Mouse (Mus musculus): ENCODE measurements at regions not wholly inside any gene's neighbourhood (a gene's known extent, or its start where the extent isn't known, plus 50 kb on each side); places are given as distances from the start of the nearest gene placed in this dataset.
"Not testable (repeated sequence)": the region's sequence is repeated elsewhere in the genome, so short reads cannot be mapped to it uniquely, and the experiment has no call there.

DNA sequence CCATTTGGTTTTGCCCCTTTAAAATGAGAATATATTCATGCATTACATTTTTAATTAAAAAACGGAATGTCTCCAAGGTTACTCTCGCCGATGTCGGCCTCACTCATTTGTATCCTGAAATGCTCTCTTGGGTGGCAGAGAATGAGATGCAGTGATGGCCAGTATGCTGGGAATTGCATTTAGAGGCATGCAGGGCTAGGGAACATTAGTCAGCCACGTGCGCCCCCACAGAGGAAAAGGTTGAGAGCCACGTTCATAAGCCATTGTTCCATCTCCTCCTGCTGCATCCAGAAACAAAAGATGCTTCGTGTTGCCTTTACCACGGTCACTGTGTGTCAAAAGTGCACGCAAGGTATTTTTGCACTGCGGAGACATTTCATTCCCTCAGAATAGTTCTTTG lies 172.9 kb upstream of the Pmfbp1 start:
- DNase-seq = no peak

DNA sequence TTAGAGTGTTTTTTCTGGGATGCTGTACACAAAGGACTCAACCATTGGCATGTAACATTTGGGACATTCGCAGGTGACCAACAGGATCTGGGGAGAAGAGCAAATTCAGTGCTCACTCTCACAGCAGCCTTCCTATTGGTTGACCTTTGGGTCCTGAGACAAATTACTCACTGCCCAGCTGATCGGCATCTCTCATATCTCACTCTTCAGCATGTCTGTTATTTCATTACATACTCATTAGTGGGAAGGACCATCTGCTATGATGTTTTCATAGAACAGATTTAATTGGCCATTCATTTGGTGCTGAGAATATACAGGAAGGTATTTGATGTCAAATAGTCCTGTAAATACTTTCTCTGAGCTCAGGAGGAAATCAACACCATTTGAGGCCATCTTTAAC lies 170.5 kb upstream of the Pmfbp1 start:
- no peak for DNase-seq

DNA sequence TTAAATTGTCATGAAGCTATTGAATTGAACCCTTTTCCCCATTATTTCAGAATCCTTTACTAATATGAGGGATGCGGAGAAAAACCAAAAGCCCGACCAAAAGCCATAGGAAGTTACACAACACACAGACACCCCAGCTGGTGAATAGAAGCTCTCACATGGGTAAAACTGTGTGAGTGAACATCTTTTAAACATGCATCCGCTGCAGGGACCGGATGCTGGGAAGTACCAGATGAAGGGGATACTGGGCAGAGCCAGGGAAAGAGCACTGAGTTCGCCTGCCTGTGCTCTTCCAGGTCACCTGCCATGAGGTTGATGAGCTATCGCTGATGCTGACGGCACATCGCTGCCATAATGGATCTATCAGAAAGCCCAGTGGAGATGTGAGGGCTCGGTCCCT lies 169.6 kb upstream of the Pmfbp1 start:
- no peak for DNase-seq

DNA sequence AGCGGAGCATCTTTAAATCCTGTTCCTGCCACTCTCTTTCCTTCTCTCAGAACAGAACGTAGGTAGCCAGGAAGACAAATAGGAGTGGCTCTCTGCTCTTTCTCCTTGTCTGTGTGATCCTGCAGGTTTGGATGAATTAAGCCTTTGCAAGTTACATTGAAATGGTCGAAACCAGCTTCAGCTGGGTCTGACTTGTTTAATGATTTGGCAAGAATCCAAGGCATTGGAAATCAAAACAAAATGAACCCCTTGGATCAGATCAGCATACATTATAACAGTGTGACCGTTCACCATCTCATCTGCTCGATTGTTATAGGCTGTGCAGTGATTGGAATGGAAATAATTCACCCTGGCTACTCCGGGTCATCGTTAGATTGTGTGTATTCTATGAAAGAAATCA lies 157.6 kb upstream of the Pmfbp1 start:
- no peak for DNase-seq

DNA sequence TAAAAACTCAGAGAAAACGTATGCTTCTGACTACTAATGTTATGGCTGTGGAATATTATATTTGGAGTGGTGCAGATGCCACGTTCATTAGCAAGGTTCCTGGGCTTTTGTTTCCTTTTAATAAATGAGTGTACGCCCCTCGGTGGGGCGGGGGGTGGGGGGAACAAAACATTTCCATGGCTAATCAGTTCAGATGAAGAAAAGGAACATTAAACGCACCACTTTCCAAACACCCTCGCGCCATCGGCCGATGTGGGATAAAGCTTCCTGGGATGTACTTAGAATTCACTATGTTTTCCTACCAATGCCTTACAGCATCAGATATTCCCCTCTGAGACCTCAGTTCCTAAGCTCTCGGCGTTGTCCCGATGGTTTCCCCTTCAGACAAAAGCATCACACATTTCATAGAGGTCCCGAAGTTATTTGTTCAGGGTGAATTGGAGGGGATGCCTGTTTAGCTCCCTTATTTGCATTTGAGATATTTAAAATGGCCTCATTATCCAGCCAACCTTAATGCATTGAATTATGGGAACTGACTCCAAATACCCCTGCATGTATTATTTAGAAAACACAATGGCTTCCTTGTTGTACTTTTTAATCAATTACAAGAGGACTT lies 155.5 kb upstream of the Pmfbp1 start:
- DNase-seq = no peak

DNA sequence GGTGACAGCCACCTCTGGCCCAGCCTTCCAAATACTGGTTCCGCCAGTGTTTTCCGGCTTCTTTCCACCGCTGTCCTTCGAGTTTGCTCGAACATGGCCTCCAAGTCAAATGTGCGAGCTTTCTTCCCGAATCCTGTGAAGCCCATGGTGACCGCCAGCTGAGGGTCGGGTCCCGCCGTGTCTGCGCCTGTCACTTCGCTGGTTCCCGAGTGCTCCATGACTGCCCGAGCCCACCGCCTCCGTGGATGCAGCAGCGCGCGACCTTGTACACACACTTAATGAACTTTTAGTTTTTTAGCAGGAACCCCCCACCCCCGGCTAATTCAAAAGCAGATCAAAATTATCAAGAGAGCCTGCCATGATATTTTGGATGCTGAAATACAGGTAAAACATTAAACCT lies 153.2 kb upstream of the Pmfbp1 start:
- not testable (repeated sequence) for DNase-seq

DNA sequence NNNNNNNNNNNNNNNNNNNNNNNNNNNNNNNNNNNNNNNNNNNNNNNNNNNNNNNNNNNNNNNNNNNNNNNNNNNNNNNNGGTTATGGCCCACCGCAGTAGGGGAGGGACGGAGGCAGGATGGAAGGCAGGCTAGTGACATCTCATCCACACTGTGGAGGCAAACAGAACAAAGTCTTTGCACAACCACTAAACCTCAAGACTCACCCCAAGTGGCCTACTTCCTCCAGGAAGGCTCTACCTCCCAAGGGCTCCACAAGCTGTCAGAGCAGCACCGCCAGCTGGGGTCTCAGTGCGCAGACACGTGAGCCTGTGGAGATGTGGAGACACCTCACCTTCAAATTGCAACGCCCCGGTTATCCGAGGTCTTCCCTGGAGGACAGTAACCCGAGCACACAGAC lies 138.7 kb upstream of the Pmfbp1 start:
- DNase-seq = no peak

DNA sequence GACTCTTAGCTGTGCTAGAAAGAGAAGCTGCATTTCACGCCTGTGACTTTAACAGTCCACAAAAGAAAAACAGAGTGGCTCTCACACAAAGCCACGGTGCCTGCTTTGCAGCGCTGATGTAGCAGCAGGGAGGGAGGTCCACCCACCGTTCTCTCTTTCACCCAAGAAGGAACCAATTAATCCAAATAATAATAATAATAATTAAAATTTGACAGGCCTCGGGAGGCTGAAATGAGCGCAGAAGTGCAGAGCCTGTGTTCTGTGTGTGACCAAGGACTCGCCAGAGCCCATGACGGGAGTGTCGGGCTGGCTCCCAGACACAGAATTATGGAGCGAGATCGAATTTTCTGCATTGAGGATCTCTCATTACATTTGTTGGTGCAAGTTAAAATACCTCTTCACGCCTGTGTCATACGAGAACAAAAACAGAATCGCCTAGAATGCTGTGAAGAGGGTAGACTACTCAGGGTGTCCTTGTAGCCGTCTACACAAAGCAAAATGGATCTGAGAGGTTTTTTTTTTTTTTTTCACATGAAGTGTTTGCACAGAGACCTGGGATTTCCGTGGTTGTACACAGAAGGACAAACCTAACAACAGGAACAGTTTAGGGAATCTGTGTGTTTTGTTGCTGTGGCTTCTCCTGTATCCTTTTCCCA lies 134.3 kb upstream of the Pmfbp1 start:
- DNase-seq = no peak

DNA sequence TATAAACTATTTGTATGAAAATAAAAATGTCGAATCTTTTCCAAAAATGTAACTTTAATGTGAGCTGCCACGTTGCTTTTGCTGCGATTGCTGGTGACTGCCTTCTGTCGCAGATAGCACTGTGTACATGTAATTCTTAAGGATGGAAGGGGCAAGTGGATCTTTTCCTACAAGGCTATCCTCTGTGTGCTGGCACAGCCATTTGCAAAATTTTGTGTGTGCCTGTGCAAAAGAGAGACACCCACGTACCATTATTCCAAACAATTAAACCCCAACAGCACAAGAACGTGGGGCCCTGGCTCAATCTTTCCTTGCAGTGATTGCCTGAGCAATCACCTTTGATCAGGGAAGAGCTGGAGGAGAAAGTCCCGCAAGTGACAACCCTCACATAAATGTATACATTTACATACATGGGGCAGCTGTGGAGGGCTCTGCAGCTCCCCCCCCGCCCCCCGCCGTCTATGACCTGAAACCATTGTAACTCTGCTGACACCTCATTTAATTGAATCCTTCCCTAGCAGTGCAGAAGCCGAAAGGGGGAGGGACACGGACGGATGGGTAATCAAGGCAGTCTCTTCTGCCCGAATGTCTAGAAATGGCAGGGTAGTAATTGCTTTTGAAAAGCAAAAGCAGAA lies 133.6 kb upstream of the Pmfbp1 start:
- no peak for DNase-seq

DNA sequence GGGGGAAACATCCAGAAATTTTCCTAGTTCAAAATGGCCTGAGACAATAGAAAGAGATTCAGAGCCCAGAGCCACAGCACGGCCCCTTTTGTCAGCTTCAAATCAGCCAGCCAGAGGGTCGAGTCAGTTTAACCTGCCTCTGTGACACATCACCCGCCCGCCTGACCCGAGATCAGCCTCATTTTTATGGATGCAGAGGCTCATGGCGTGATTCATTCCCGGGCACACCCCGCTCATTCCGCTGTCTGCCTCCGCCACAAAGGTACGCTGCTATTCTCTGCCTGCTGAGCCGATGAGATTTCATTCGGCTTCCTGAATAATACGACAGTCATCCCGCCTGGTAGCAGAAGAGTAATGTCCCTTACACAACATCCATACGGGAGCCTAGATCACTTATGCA lies 132.9 kb upstream of the Pmfbp1 start:
- DNase-seq = no peak

DNA sequence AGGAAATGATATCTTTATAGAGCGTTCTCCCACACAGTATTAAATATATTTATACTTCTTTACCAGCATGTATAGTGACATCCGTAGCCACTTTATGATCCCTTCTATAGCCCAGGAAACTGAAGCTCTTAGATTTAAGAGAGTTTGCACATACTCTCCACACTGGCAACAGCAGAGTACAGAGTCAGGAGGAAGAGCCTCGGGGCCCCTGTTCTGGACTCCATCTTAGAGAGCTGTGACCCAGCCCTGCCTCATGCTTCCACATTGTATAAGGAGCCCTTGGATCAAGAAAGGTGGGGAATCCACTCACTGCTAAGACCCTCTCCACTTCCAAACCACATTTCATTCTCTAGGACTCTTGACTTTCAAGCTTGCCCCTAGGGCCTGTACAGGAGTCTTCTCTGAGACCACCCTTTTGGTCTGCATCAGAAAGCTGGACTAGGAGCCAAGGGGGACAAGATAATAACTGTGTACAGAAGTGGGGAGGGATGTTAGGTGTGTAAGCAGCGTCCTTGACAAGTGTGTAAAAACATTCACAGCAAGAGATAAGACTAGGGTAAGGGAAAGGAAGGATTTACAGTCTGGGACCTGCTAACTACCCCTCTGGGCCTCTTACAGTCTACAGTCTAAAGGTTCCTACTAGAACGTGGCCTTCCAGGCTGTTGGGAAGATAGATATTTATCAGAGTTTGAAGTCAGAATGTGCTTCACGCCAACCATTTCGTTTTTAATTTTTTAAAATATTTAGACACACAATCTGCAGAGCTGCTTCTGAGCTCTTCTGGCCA lies 132.1 kb upstream of the Pmfbp1 start:
- no peak for DNase-seq

DNA sequence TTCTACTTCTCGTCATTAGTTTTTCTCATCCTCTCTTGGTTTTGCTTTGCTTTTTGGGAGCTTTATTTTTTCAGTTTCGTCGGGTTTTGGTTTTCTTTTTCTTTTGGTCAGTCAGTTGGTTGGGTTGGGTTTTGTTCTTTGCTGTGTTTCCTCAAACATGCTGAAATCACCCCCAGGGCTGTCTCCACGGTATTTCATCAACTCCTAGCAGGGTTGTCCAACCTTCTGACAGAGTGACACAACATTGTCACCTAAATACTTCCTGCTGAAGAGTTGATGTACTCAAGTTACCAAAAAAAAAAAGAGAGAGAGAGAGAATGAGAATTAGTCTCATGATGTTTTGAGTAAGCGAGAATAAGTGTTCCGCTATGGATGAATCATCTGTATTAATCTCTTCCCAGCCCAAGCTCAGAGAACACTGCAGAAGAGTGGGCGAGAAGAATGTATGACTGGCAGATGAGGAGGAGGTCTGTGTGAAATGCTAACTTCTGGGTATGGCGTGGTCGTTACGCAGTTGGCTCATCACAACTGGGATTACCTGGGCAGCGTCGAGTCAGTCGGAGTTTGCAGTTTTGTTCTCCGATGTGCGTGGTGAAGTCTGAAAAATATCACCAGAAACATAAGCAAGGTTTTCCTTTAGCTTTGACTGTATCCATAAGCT lies 130.5 kb upstream of the Pmfbp1 start:
- DNase-seq = no peak

DNA sequence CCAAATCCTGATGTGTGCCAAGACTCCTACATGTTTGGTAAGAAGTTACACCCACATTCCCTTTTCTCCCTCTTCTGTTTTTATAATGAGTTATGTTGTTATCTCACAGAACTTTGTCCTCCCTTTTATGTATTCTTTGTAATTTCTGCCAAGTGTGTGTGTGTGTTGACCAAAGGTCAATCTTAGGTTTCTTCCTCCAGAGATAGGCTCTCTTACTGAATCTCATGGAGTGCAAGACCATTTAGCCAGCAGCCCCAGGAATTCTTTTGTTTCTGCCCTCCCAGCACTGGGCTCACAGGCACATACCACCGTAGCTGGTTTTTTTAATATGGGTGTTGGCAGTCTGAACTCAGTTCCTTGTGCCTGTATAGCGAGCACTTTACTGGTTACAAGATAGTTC lies 119.8 kb upstream of the Pmfbp1 start:
- no peak for DNase-seq

DNA sequence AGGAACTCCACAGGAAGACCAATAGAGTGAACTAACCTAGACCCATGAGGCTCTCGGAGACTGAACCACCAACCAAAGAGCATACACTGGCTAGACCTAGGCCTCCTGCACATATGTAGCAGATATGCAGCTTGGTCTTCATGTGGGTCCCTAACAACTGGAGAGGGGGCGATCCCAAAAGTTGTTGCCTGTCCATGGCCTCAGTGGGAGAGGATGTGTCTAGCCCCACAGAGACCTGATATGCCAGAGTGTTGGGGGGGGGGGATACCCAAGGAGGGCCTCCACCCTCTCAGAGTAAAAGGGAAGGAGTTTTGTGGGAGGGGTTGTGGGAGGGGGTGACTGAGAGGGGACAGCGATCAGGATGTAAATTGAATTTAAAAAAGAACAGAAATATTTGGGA lies 108.9 kb upstream of the Pmfbp1 start:
- no peak for DNase-seq

DNA sequence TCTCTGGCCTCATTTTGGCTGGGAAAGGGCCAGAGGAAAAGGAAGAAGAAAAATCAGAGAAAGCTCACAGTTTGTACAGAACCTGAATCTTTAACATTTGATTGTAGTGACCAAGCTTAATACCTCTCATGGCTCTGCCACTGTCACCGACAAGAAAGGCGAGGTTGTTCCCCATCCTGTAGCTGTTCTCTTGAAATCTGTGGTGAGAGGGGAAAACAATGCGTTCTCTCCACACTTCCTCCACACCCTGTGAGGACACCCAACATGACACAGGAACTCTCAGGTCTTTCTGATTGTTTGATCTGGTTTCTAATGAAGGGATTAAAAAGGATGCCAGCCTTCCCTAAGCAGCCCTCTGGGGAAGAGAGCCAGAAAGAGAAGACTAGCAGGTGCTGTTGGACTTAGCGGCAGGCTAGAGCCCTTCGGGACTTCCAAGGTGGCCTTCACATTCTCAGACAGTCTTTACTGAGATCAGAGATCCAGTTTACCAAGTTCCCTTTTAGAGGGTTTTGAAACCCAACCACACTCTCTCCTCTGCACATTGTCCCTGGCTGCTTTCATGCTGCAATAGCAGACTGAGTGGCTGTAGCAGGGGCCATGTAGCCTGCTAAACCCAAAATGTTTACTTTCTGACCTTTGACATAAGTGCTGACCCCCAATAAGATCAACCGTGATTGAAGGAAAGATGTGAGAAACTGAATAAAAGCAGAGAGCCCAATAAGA lies 98.5 kb upstream of the Pmfbp1 start:
- DNase-seq = no peak

DNA sequence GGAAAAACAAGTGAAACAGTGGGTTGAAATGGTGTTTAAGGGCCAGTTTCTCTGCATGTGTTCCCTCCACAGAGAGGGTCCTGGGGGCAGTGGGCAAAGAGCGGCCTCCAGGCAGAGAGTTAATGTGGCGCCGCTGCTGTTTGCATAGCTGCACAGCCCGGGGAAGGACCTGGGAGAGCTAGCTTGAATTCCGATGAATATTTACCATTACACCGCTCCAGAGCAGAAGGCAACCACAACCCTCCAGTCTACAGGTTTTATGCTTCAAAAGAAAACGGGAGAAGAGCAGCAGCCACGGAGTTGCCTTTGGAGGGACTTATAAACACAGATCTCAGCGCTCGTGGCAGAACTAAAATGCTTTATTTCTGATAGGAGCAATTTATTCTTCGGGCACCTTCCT lies 94.2 kb upstream of the Pmfbp1 start:
- DNase-seq = no peak

DNA sequence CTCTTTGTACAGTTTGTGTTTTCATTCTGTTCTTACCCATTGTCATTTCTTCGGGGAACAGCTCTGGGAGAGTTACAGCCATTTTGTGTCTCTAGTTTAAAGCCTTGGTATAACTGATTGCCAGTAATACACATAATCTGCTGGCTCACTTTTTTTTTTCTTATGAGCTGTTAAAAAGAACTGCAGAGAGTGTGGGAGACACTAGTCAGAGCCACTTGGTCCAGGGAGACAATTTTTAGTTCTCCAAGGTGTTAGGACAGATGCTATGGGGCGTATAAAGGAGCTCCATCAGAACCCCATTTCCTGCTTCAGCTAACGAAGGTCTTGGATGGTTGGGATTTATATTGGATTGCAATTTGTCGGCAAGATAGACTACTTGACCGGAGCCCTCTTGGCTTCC lies 93.6 kb upstream of the Pmfbp1 start:
- no peak for DNase-seq

DNA sequence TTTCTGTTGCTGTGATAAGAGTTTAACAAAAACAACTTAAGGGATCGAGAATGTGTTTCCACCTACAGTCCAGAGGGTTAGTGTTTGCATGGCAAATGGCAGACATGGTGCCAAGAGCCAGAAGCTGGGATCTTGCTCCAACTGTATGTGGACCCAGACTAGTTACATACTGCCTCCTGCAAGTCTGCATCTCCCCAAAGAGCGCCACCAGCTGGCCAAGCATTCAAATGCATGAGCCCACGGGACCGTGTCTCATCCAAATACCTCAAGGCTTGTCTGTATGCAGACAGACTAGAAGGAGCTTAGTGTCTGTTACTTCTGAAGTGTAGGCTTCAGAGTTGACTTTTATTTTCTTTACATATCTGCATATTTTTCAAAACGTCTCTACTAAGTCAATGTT lies 85.9 kb upstream of the Pmfbp1 start:
- DNase-seq = no peak

DNA sequence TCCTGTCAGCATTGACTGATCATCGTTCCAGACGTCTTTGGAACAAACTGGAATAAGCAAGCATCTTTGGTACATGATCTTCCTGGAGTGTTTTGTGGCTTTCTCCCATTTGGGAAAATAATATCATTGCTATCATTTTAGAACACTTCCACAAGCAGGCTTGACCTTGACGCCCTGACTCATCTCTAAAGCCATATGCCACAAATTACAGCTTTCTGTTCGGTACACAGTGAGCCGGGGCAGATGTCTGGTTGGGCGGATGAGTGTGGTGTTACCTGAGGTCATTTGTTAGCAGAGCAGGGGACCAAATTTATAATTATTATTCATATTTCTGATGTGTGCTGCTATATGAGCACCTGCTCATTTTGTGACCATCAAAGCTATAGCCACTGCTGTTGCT lies 83.3 kb upstream of the Pmfbp1 start:
- DNase-seq = no peak

DNA sequence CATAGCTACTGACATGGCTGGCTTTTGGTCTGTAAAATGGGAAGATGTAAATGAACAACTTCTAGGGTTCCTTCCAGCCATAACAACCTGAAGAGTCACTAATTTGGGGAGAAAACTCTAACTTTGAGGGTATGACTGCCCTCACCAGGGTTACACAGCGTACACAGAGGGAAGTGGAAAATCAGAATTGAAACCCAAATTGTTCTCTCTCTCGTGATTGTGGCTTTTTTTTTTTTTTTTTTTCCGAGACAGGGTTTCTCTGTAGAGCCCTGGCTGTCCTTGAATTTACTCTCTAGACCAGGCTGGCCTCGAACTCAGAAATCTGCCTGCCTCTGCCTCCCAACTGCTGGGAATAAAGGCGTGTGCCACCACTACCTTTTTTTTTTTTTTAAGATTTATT lies 80.4 kb upstream of the Pmfbp1 start:
- DNase-seq = no peak

DNA sequence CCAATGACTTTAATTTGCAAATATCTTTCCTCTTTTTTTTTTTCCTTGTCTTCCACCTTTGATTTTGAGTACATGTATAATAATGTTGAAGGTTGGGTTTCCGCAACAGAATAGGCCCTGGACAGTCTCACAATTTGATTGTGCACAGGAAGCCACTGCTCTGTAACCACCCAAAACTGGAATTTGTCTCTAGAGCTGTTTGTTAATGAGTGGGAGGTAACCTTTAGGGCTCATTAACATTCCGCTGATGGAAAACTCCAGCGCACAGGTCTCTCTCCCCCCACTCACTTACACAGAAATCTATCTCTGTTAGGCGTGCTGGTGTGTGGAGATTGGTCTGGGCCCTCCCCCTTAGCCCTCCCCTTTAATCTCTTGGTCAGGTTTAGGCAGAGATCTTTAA lies 78.5 kb upstream of the Pmfbp1 start:
- DNase-seq = no peak

DNA sequence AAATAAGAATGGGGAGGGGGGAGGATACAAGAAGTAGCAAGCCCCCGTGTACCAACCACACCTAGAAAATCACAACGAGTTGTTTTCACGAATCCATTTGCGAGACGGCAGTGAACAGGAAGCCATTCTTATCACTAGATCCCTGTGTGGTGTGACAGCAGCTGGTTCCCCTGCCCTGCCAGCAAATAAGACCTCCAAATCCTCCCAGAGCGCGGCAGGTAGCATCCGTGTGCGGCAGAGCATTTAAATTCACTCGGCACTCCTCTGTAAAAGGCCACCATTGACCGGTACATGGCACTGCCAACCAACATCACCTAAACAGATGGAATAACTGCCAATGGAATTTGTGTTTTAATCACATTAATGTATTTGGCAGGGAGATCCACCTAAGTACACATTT lies 77.9 kb upstream of the Pmfbp1 start:
- DNase-seq = peak; percentile 12
